Mouse (Mus musculus): ENCODE measurements at regions not wholly inside any gene's neighbourhood (a gene's known extent, or its start where the extent isn't known, plus 50 kb on each side); places are given as distances from the start of the nearest gene placed in this dataset.

DNA sequence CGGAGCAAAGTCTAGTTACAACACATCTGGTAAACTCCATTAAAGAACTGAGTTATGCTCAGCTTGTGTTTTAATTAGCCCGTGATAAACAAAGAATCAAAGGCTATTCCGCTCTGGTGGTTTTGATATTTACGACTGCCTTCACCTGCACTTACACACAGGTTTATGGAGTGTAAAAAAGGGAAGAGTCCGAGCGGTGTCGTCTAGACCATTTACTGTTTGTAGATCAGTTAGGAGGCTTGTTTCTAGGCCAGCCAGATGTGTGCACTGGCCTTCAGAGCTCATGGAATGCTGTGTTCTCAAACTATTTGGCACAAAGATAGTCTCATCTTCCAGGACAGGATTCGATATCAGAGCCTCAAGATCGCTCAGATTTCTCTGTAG, 180.9 kb downstream of the Arrdc4 start:
- no peaks in the 10 kb centered on the region for H3K9me3 ChIP-seq
- no peak overlapping the region for H3K27ac ChIP-seq
- no peak overlapping the region for H3K4me2 ChIP-seq
- no peaks in the 10 kb centered on the region for H3K27me3 ChIP-seq
- no peak overlapping the region for H3K4me3 ChIP-seq
- H3K4me1 ChIP-seq: no peaks in the 10 kb centered on the region
- WGBS: 83% methylated on average over 9 of the region's 9 CpGs
- H3K36me3 ChIP-seq: no peaks in the 10 kb centered on the region
- no peak overlapping the region for H3K9ac ChIP-seq
- no peak for ATAC-seq (ENCODE audit: insufficient number of reproducible peaks, insufficient read depth, low FRiP score, low TSS enrichment, low read depth)

DNA sequence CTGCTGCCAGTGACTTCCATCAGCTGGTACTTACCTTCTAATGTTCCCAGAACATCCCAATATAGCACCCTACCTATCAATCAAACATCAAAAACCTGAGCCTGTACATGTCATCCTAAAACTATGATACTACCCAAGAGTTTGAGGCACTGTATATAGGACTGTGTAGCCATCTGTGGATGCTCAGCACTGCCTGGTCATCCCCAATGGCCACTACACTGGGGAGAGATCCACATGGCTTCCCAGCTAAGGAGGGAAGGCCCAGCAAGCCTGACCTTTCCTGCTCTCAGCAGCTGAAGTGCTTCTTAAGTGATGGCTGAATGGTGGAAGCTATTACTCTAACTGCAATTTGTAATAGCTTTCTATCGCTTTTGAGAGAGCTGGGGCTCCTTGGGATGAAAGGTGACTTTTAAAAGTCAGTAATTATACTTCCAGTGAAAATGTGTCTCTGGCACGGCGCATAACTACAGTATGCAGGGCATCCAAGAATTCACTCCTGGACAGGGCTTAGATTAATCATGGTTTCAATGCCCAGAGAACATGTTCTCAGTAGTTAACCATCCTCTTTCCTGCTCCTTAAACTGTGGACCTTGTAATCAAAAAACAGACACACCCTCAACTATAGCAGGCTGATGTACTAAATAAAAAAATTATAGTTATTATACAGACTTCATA, 181.5 kb downstream of the Arrdc4 start:
- WGBS: 85% methylated on average over 3 of the region's 3 CpGs
- H3K9ac ChIP-seq: no peak overlapping the region
- no peaks in the 10 kb centered on the region for H3K36me3 ChIP-seq
- H3K4me3 ChIP-seq: no peak overlapping the region
- H3K4me1 ChIP-seq: no peaks in the 10 kb centered on the region
- ATAC-seq (ENCODE audit: insufficient number of reproducible peaks, insufficient read depth, low FRiP score, low TSS enrichment, low read depth): no peak
- H3K27ac ChIP-seq: no peak overlapping the region
- H3K9me3 ChIP-seq: no peaks in the 10 kb centered on the region
- no peaks in the 10 kb centered on the region for H3K27me3 ChIP-seq
- H3K4me2 ChIP-seq: no peak overlapping the region

DNA sequence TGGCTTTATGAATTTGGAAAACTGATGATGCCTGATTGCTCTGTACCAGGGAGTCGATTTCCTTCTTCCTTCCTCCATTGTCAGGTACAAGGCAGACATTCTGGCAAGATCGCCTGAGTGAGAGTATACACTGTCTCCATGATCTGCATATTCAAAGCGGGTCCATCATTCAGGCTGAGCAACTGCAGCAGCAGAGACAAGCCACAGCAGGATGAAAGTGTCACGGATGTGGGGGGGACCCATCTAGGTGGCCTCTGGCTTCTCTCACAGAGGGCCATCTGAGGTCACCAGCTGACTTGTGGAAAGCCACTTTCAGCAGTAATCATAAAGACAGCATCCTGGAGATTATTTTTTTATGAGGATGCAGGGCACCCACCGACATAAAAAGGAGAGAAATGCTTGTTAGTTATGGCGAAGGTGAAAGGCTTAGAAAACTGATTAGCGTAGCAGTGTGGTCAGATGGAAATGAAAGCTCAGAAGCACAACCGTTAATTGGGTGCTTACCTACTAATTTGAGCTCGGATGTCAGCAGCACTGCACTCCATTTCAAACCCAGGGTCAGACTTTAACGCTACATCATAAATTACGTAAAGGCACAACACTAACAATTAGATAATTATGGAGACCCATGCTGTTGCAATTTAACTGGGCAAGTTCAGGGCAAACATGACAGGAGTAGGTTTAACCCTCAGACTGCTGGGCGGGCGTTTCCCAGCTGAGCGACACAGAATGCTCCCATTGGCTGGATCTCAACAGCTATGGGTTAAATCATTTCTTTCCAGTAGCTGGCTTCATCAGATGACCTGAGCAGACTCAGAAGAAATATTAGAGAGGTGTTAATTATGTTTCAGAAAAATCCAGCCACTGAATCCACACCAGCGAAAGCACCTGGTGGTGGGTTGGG, 189.3 kb downstream of the Arrdc4 start:
- ATAC-seq (ENCODE audit: insufficient number of reproducible peaks, insufficient read depth, low FRiP score, low TSS enrichment, low read depth): no peak
- no peaks in the 10 kb centered on the region for H3K27me3 ChIP-seq
- no peaks in the 10 kb centered on the region for H3K9me3 ChIP-seq
- no peak overlapping the region for H3K9ac ChIP-seq
- no peaks in the 10 kb centered on the region for H3K36me3 ChIP-seq
- H3K27ac ChIP-seq: no peak overlapping the region
- 54% methylated on average over 15 of the region's 15 CpGs for WGBS
- H3K4me1 ChIP-seq: no peaks in the 10 kb centered on the region
- no peak overlapping the region for H3K4me3 ChIP-seq
- no peak overlapping the region for H3K4me2 ChIP-seq

DNA sequence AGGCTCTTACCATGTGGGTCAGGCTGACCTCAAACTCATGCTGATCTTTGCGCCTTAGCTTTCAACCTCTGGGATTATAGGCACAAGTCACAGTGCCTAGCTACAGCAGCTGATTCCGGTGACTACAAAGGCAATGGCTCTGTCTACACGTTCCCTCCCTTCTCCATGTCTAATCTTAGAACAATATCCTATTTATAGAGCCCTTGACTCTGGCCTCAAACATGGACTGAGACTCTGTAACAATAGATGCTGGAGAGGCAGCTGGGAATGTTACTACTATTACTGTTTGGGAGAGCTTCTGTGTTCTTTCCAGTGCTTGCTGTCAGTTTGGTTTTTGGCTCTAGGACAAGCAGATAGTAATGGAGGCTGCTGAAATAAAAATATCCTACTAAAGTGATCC, 198.7 kb downstream of the Arrdc4 start:
- Histone ChIP-seq H3K4me1 (no peaks in the 10 kb centered on the region), H3K36me3 (no peaks in the 10 kb centered on the region), H3K27ac (no peak overlapping the region), H3K4me2 (no peak overlapping the region), H3K4me3 (no peak overlapping the region), H3K27me3 (no peaks in the 10 kb centered on the region), H3K9me3 (no peaks in the 10 kb centered on the region), H3K9ac (no peak overlapping the region)
- 57% methylated on average over 3 of the region's 3 CpGs for WGBS
- no peak for ATAC-seq (ENCODE audit: insufficient number of reproducible peaks, insufficient read depth, low FRiP score, low TSS enrichment, low read depth)

DNA sequence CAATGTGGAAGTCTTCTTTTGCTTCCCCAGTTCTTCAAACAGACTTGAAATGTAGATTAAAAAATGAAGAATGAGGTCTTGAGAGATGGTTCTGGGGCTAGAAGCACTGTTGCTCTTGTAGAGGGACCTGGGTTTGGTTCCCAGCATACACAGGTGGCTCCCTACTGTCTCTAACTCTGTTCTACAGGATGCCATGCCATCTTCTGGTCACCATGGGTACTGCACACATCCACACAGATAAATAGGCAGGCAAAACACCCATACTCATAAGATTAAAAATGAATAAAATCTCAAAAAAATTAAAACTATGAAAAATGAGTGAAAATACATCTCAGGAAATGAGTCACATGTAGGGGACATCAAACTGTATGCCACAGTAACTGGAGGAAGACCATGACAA, 200.9 kb downstream of the Arrdc4 start:
- no peak overlapping the region for H3K9ac ChIP-seq
- no peak for ATAC-seq (ENCODE audit: insufficient number of reproducible peaks, insufficient read depth, low FRiP score, low TSS enrichment, low read depth)
- no peaks in the 10 kb centered on the region for H3K4me1 ChIP-seq
- no peaks in the 10 kb centered on the region for H3K27me3 ChIP-seq
- no peak overlapping the region for H3K4me3 ChIP-seq
- no peaks in the 10 kb centered on the region for H3K36me3 ChIP-seq
- H3K4me2 ChIP-seq: no peak overlapping the region
- H3K27ac ChIP-seq: no peak overlapping the region
- H3K9me3 ChIP-seq: no peaks in the 10 kb centered on the region

DNA sequence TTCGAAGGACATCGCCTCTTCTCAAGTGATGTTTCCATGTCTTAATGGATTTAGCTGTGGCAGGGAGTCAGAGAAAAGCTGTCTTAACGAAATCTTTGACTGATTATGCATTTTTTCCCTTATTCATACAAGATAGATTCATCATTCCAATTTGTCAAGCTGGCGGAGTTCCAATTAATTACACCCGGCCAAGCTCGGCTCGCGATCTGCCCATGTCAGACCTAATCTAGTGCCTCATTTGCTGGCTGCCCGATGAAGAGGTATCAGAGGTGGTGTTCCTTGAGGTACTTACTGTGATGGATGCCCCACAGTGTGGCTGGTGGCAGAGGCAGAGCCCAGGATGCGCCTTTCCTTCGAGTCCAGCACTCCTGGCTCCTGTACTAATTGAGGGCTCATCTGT, 204.9 kb downstream of the Arrdc4 start:
- H3K4me1 ChIP-seq: no peaks in the 10 kb centered on the region
- no peaks in the 10 kb centered on the region for H3K9me3 ChIP-seq
- no peak for ATAC-seq (ENCODE audit: insufficient number of reproducible peaks, insufficient read depth, low FRiP score, low TSS enrichment, low read depth)
- no peak overlapping the region for H3K4me3 ChIP-seq
- H3K27me3 ChIP-seq: no peaks in the 10 kb centered on the region
- 83% methylated on average over 11 of the region's 11 CpGs for WGBS
- H3K27ac ChIP-seq: no peak overlapping the region
- no peak overlapping the region for H3K9ac ChIP-seq
- H3K36me3 ChIP-seq: no peaks in the 10 kb centered on the region
- no peak overlapping the region for H3K4me2 ChIP-seq

DNA sequence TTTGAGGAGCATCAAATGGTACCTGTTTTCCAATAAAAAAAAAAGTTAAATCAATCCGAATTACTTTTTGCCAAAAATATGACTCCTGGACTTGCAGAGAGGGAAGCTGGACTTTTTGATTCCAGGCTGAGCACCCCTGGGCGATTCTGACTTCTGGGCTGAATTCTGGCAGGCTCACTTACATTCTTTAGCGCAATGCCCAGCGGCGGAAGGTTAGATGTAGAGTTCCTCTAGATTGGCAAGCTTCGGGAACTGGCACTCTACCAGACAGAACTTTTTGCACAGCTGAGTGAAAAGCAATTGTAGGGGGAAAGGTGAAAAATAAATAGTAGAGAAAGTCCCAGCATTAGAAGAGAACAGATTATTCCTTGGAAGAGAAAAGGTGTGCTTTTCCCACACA, 235.5 kb downstream of the Fam169b start:
- H3K9me3 ChIP-seq: 0 out of 2 replicates have a peak, but pooled peaks cover 8% of the 10 kb centered on the region
- no peak for ATAC-seq (ENCODE audit: insufficient number of reproducible peaks, insufficient read depth, low FRiP score, low TSS enrichment, low read depth)

DNA sequence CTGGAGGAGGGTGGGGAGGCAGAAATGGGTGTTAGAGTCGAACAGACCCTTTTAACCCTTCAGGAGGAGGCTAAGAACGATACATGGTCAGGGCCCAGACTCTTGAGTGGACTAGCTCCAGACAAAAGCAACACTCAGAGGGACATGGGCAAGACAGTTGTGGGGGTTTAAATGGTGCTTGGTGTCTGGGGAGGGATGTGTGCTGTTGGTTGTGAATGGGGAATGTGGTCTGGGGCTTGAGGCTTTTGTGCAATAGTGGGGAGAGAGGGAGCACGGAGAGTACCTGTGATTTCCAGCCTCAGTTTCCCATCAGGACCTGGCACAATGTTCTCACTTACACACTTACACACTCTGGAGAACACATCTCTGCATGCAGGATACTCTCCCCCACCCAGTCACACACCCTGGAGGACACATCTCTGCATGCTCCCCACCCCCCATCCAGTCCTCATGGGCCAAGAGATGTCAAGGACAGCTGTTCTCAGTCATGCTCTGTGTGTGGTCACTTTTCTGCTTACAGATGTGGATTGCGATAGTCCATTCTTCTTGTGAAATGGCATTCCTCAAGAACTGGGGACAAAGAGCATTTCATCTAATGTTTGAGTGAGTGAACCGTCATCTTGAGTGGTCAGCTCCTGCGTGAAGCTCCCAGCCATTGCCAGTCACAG, 217.6 kb downstream of the Fam169b start:
- Histone ChIP-seq H3K4me3 (no peak overlapping the region), H3K9ac (no peak overlapping the region), H3K36me3 (no peaks in the 10 kb centered on the region), H3K27me3 (no peaks in the 10 kb centered on the region), H3K4me2 (no peak overlapping the region), H3K4me1 (no peaks in the 10 kb centered on the region), H3K9me3 (no peaks in the 10 kb centered on the region), H3K27ac (no peak overlapping the region)
- WGBS: 76% methylated on average over 6 of the region's 6 CpGs
- ATAC-seq (ENCODE audit: insufficient number of reproducible peaks, insufficient read depth, low FRiP score, low TSS enrichment, low read depth): no peak

More for the DNA sequence above, 235.5 kb downstream of the Fam169b start:
- Histone ChIP-seq H3K27ac (no peak overlapping the region), H3K27me3 (no peaks in the 10 kb centered on the region), H3K4me1 (no peaks in the 10 kb centered on the region), H3K36me3 (no peaks in the 10 kb centered on the region), H3K4me3 (no peak overlapping the region), H3K4me2 (no peak overlapping the region), H3K9ac (no peak overlapping the region)
- WGBS: 81% methylated on average over 6 of the region's 6 CpGs

DNA sequence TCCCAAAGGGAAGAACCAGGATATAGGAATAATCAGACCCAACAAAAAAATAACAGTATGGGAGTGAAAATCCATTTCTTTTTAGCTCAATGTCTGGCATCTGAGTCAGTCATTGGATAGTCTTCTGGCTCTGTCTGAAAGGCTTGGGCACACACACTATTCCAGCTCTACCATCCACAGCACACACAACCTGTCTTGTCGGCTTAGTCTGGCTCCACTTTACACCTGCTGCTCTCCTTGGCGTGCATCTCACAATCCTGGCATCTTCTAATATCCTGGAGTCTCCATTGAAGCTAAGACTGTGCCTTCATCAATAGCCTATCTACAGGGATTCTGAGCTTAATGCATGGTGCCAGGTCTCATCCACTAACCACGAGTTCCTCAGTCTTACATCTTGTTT, 213.0 kb downstream of the Fam169b start:
- no peak for ATAC-seq (ENCODE audit: insufficient number of reproducible peaks, insufficient read depth, low FRiP score, low TSS enrichment, low read depth)
- no peaks in the 10 kb centered on the region for H3K36me3 ChIP-seq
- H3K4me3 ChIP-seq: no peak overlapping the region
- H3K4me2 ChIP-seq: no peak overlapping the region
- 89% methylated on average over 3 of the region's 3 CpGs for WGBS
- H3K4me1 ChIP-seq: no peaks in the 10 kb centered on the region
- no peak overlapping the region for H3K9ac ChIP-seq
- H3K27ac ChIP-seq: no peak overlapping the region
- H3K9me3 ChIP-seq: no peaks in the 10 kb centered on the region
- peaks cover 24% of the 10 kb centered on the region for H3K27me3 ChIP-seq

DNA sequence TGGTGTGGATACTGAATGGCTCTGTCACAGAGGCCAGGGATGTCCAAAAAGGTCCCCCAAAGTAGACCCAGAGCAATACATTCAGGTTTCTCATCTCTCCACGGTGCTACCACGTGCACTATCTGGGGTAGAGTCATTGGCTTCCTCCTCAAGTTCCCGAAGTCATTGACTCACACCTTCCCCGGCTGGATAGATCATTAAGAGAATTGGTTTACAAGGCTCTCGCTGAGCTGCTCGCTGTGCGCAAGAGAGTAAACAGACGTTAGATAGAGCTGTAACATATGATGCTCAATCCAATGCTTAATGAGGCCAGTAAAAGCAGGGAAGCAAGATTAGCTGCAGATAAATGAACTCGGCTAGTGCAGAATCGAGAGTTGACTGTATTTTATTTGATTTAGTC, 208.9 kb downstream of the Fam169b start:
- H3K36me3 ChIP-seq: no peaks in the 10 kb centered on the region
- H3K27ac ChIP-seq: no peak overlapping the region
- H3K9ac ChIP-seq: no peak overlapping the region
- H3K9me3 ChIP-seq: no peaks in the 10 kb centered on the region
- WGBS: 70% methylated on average over 10 of the region's 10 CpGs
- peaks cover 56% of the 10 kb centered on the region for H3K27me3 ChIP-seq
- ATAC-seq (ENCODE audit: insufficient number of reproducible peaks, insufficient read depth, low FRiP score, low TSS enrichment, low read depth): no peak
- H3K4me1 ChIP-seq: no peaks in the 10 kb centered on the region
- H3K4me3 ChIP-seq: no peak overlapping the region
- H3K4me2 ChIP-seq: no peak overlapping the region

DNA sequence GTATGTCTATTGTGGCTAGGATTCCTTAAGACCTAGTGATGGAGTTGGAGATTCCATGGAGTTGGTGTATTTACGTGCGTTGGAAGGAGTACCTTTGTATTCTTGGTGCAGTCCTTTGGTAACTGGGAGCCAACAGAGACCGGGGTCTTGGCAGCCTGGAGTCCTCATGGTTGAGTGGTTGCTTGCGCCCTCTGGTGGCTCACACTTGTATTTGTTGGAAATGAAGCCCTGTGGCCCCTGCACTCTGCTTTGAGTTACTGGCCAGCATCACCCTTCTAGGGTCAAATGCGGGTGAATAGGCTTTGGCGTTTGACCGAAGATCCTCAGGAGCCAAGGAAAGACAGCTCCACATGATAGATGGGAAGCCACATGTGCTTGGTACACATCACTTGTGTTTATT, 207.1 kb downstream of the Fam169b start:
- Histone ChIP-seq H3K36me3 (no peaks in the 10 kb centered on the region), H3K9ac (no peak overlapping the region), H3K27ac (no peak overlapping the region), H3K4me2 (no peak overlapping the region), H3K9me3 (no peaks in the 10 kb centered on the region), H3K27me3 (peaks cover 56% of the 10 kb centered on the region), H3K4me1 (no peaks in the 10 kb centered on the region), H3K4me3 (no peak overlapping the region)
- ATAC-seq (ENCODE audit: insufficient number of reproducible peaks, insufficient read depth, low FRiP score, low TSS enrichment, low read depth): no peak
- WGBS: 27% methylated on average over 7 of the region's 7 CpGs

DNA sequence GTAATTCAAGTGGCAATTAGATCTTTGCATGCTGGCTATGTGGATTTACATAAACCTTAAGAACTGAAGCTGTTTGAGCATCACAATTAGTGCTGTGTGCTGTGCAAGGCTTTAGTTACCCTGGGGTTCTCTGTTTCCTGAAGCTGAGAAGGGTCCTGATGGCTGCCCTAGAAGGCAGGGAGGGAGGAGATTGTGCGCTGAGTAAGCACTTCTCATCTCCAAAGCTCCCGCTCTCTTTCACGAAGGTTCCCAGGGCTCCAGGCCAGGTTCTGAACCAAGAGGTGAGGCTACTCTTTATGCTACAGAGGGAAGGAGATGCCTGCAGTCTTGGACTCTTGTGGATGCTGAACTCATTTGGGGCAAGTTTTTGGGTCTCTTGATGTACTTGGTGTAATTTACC, 206.7 kb downstream of the Fam169b start:
- Histone ChIP-seq H3K4me3 (no peak overlapping the region), H3K9ac (no peak overlapping the region), H3K4me1 (no peaks in the 10 kb centered on the region), H3K27ac (no peak overlapping the region), H3K9me3 (no peaks in the 10 kb centered on the region), H3K4me2 (no peak overlapping the region), H3K27me3 (peaks cover 56% of the 10 kb centered on the region), H3K36me3 (no peaks in the 10 kb centered on the region)
- ATAC-seq (ENCODE audit: insufficient number of reproducible peaks, insufficient read depth, low FRiP score, low TSS enrichment, low read depth): no peak
- WGBS: 67% methylated on average over 3 of the region's 3 CpGs
